8 mouse cellular contexts compared by ENCODE assay signal in genomic region chr5:89526878-89527578, GRCm38 (mm10). TPM values are rescaled to one million over a fixed set of nuclear protein-coding genes. Genes with fewer than 3 reads are reported as not detected.
DNase-seq lines count a peak whose midpoint lies in the region; ATAC-seq and TF ChIP-seq lines count a peak whose summit lies in the region.

Gene Npffr2, plus strand, starts transcription at chr5:89527429.

- peak within 1 kb of the TSS; percentile 46; the same call in 1 of the 2 replicates for H3K9ac ChIP-seq in embryonic facial prominence, embryonic 13.5 days
- H3K9ac ChIP-seq in intestine, embryonic 16.5 days (ENCODE audit: low read depth, low read length), result peak within 1 kb of the TSS; percentile 44
- no peak within 1 kb of the TSS for H3K9ac ChIP-seq in liver, embryonic 16.5 days (ENCODE audit: low read depth, low read length)

- peaks cover 10% of the 10 kb centered on the region for H3K27me3 ChIP-seq in embryonic facial prominence, embryonic 13.5 days
- H3K27me3 ChIP-seq in intestine, embryonic 16.5 days (replicated peaks; ENCODE audit: control insufficient read depth, insufficient read depth, low read length), result peaks cover 2% of the 10 kb centered on the region; the same call in 1 of the 2 replicates
- H3K27me3 ChIP-seq in liver, embryonic 16.5 days (ENCODE audit: control insufficient read depth, insufficient read depth, low read depth, low read length), result no peaks in the 10 kb centered on the region; the same call in 1 of the 2 replicates

- no peaks in the 10 kb centered on the region for H3K9me3 ChIP-seq in embryonic facial prominence, embryonic 13.5 days
- no peaks in the 10 kb centered on the region for H3K9me3 ChIP-seq in intestine, embryonic 16.5 days (ENCODE audit: control insufficient read depth, low read length)
- H3K9me3 ChIP-seq in liver, embryonic 16.5 days (replicated peaks; ENCODE audit: control insufficient read depth, low read length), result no peaks in the 10 kb centered on the region

- H3K36me3 ChIP-seq in embryonic facial prominence, embryonic 13.5 days, result no peaks in the 10 kb centered on the region
- H3K36me3 ChIP-seq in intestine, embryonic 16.5 days (ENCODE audit: control insufficient read depth, insufficient read depth, low read length), result no peaks in the 10 kb centered on the region
- H3K36me3 ChIP-seq in liver, embryonic 16.5 days (ENCODE audit: control insufficient read depth, insufficient read depth), result no peaks in the 10 kb centered on the region

- peak; percentile 81; the same call in 1 of the 2 replicates for ATAC-seq in embryonic facial prominence, embryonic 13.5 days (ENCODE audit: insufficient number of reproducible peaks, insufficient read depth, low FRiP score, low TSS enrichment, low read depth)
- ATAC-seq in intestine, embryonic 16.5 days, result peak; percentile 96
- ATAC-seq in liver, embryonic 16.5 days (ENCODE audit: low read depth), result peak; percentile 53; the same call in 1 of the 2 replicates
- no peak for ATAC-seq in granulocyte monocyte progenitor cell, adult 5-6 weeks (replicated peaks; ENCODE audit: poor library complexity, severe bottlenecking)
- ATAC-seq in erythroblast, adult 5-6 weeks (replicated peaks; ENCODE audit: low FRiP score, poor library complexity, severe bottlenecking), result no peak

- no peak for TF ChIP-seq POLR2A in olfactory bulb, adult 2 months (IDR thresholded peaks at IDR 0.05; ENCODE audit: insufficient read depth, low read depth, low read length)

- TF ChIP-seq CTCF in olfactory bulb, adult 2 months (IDR thresholded peaks at IDR 0.05; ENCODE audit: insufficient read depth, low read depth, low read length), result no peak

- H3K4me3 ChIP-seq in embryonic facial prominence, embryonic 13.5 days, result peak within 1 kb of the TSS; percentile 43
- peak within 1 kb of the TSS; percentile 36 for H3K4me3 ChIP-seq in intestine, embryonic 16.5 days (ENCODE audit: low read length)
- peak within 1 kb of the TSS; percentile 22; the same call in 1 of the 2 replicates for H3K4me3 ChIP-seq in liver, embryonic 16.5 days (ENCODE audit: low read depth, low read length)
- peak within 1 kb of the TSS; percentile 49 for H3K4me3 ChIP-seq in olfactory bulb, adult 2 months (ENCODE audit: insufficient read depth, low read depth, low read length)

- peak within 1 kb of the TSS; percentile 77 for H3K4me2 ChIP-seq in embryonic facial prominence, embryonic 13.5 days
- peak within 1 kb of the TSS; percentile 83 for H3K4me2 ChIP-seq in intestine, embryonic 16.5 days (ENCODE audit: low read depth, low read length)
- peak within 1 kb of the TSS; percentile 49 for H3K4me2 ChIP-seq in liver, embryonic 16.5 days (ENCODE audit: low read depth, low read length)

- DNase-seq in right cerebral cortex, postnatal 14 days, result peak; percentile 12
- DNase-seq in right cerebral cortex, postnatal 36 days (ENCODE audit: low spot score in 2 of 2), result no peak

- 4% methylated on average over 23 of the region's 23 CpGs for WGBS in embryonic facial prominence, embryonic 13.5 days
- 4% methylated on average over 23 of the region's 23 CpGs for WGBS in intestine, embryonic 16.5 days
- 5% methylated on average over 23 of the region's 23 CpGs for WGBS in liver, embryonic 16.5 days (ENCODE audit: insufficient replicate concordance)
- WGBS in olfactory bulb, adult 2 months, result 7% methylated on average over 23 of the region's 23 CpGs

- no peak within 1 kb of the TSS for H3K27ac ChIP-seq in embryonic facial prominence, embryonic 13.5 days
- H3K27ac ChIP-seq in intestine, embryonic 16.5 days (ENCODE audit: low read length), result no peak within 1 kb of the TSS
- H3K27ac ChIP-seq in liver, embryonic 16.5 days (ENCODE audit: low read length), result no peak within 1 kb of the TSS
- H3K27ac ChIP-seq in olfactory bulb, adult 2 months (ENCODE audit: insufficient read depth, low read depth, low read length), result peak within 1 kb of the TSS; percentile 43

- H3K4me1 ChIP-seq in embryonic facial prominence, embryonic 13.5 days, result peaks cover 18% of the 10 kb centered on the region
- peaks cover 4% of the 10 kb centered on the region; the same call in 1 of the 2 replicates for H3K4me1 ChIP-seq in intestine, embryonic 16.5 days (ENCODE audit: control insufficient read depth, insufficient read depth, low read length)
- no peaks in the 10 kb centered on the region for H3K4me1 ChIP-seq in liver, embryonic 16.5 days (ENCODE audit: control insufficient read depth, low read depth, low read length)
- peaks cover 9% of the 10 kb centered on the region for H3K4me1 ChIP-seq in olfactory bulb, adult 2 months (ENCODE audit: control insufficient read depth, insufficient read depth, low read length)

RNA-seq across cellular contexts. Expression of gene Npffr2, which starts in this region (rescaled TPM):
- polyA plus RNA-seq in embryonic facial prominence, embryonic 13.5 days (2015; fragmentation: Nextera tagmentation; extraction: Ambion mirVana), result not detected in 2 replicates
- not detected in 2 replicates for polyA plus RNA-seq in intestine, embryonic 16.5 days (2015; fragmentation: Nextera tagmentation; extraction: Ambion mirVana)
- not detected in 2 replicates for polyA plus RNA-seq in liver, embryonic 16.5 days (2015; fragmentation: Nextera tagmentation; extraction: Ambion mirVana)
- polyA plus RNA-seq in olfactory bulb, adult 2 months (2012; ENCODE audit: insufficient read depth, insufficient read length, low replicate concordance, missing spikeins), result not detected in 2 replicates
- total RNA-seq in granulocyte monocyte progenitor cell, adult 5-6 weeks (2014; fragmentation: Nextera tagmentation), result not detected in 2 replicates
- total RNA-seq in granulocyte monocyte progenitor cell, adult 5-6 weeks (2017), result not detected in 2 replicates
- not detected in 2 replicates for total RNA-seq in erythroblast, adult 5-6 weeks (2015; ENCODE audit: low replicate concordance)
- not detected in 2 replicates for total RNA-seq in erythroblast, adult 5-6 weeks (2017; ENCODE audit: low replicate concordance)

Comparison
In these comparisons a context has a peak if more than half of its experiments do, and no peak if none do; other contexts are left out.
1. Peak in ATAC-seq, H3K4me3 ChIP-seq, H3K9ac ChIP-seq and H3K4me2 ChIP-seq in embryonic facial prominence, embryonic 13.5 days; RNA of the gene not detected or under 1 TPM.
2. Peak in ATAC-seq, H3K4me3 ChIP-seq, H3K9ac ChIP-seq and H3K4me2 ChIP-seq in intestine, embryonic 16.5 days; RNA of the gene not detected or under 1 TPM.
3. Peak in ATAC-seq, H3K4me3 ChIP-seq and H3K4me2 ChIP-seq in liver, embryonic 16.5 days; RNA of the gene not detected or under 1 TPM.